Mouse (Mus musculus) ovary, postnatal 36 days (tissue): Measurements from ENCODE around the gene Dapk2.

ENCODE experiments used
- DNase-seq: peaks from one replicate; pipeline ENCODE4 v3.0.0; 2022; ENCODE audit warnings: low spot score, mixed read lengths

Gene Dapk2

GRCm38 (mm10) chr9:66236615-66237014, 78.6 kb downstream of the Dapk2 start:
- no peak for DNase-seq

GRCm38 (mm10) chr9:66237742-66238141, 79.7 kb downstream of the Dapk2 start:
- no peak for DNase-seq

GRCm38 (mm10) chr9:66239173-66239572, 81.2 kb downstream of the Dapk2 start:
- no peak for DNase-seq

- DNase-seq, result no peak
These were observed 81.7 kb downstream of the Dapk2 start for GRCm38 (mm10) chr9:66239691-66240090.

GRCm38 (mm10) chr9:66240493-66240892, 82.5 kb downstream of the Dapk2 start:
- DNase-seq, result no peak

- DNase-seq, result no peak
These were observed 83.0 kb downstream of the Dapk2 start for GRCm38 (mm10) chr9:66240991-66241390.

GRCm38 (mm10) chr9:66241722-66242121, 83.7 kb downstream of the Dapk2 start:
- no peak for DNase-seq

- no peak for DNase-seq
These were observed 85.2 kb downstream of the Dapk2 start for GRCm38 (mm10) chr9:66243240-66243639.

GRCm38 (mm10) chr9:66244079-66244478, 86.1 kb downstream of the Dapk2 start:
- DNase-seq, result no peak

- DNase-seq, result no peak
These were observed 87.7 kb downstream of the Dapk2 start for GRCm38 (mm10) chr9:66245707-66246106.

- no peak for DNase-seq
These were observed 91.3 kb downstream of the Dapk2 start for GRCm38 (mm10) chr9:66249281-66249680.

- no peak for DNase-seq
These were observed 93.2 kb downstream of the Dapk2 start for GRCm38 (mm10) chr9:66251159-66251691.

GRCm38 (mm10) chr9:66261741-66262140, 103.7 kb downstream of the Dapk2 start:
- DNase-seq, result no peak

GRCm38 (mm10) chr9:66263701-66264100, 105.7 kb downstream of the Dapk2 start:
- DNase-seq, result no peak

- DNase-seq, result no peak
These were observed 107.6 kb downstream of the Dapk2 start for GRCm38 (mm10) chr9:66265645-66266044.

GRCm38 (mm10) chr9:66266237-66267170, 108.5 kb downstream of the Dapk2 start:
- DNase-seq, result no peak

GRCm38 (mm10) chr9:66268804-66269203, 110.8 kb downstream of the Dapk2 start:
- no peak for DNase-seq

- no peak for DNase-seq
These were observed 112.0 kb downstream of the Dapk2 start for GRCm38 (mm10) chr9:66270038-66270437.

GRCm38 (mm10) chr9:66271726-66272125, 113.7 kb downstream of the Dapk2 start:
- DNase-seq, result no peak

- no peak for DNase-seq
These were observed 115.6 kb downstream of the Dapk2 start for GRCm38 (mm10) chr9:66273632-66274031.

GRCm38 (mm10) chr9:66274657-66275056, 116.6 kb downstream of the Dapk2 start:
- DNase-seq, result no peak

- no peak for DNase-seq
These were observed 117.4 kb downstream of the Dapk2 start for GRCm38 (mm10) chr9:66275267-66275991.

- no peak for DNase-seq
These were observed 118.0 kb downstream of the Dapk2 start for GRCm38 (mm10) chr9:66276062-66276461.
